Mouse (Mus musculus) heart, postnatal 14 days (tissue): ENCODE results near the gene H2-T23. TPM values are rescaled to one million over a fixed set of nuclear protein-coding genes. Genes with fewer than 3 reads are reported as not detected.
"Not testable (repeated sequence)": the region's sequence is repeated elsewhere in the genome, so short reads cannot be mapped to it uniquely, and the experiment has no call there.

ENCODE experiments used
- DNase-seq, 2 experiments: peaks; one replicate each; pipeline ENCODE4 v3.0.0; 2021 to 2022
- intact Hi-C: fragments of 180-260 bp; cut with DNase I; formaldehyde crosslinking; loops from one replicate; pipeline ENCODE4 v1.15.1; 2025
- long read RNA-seq, 2 experiments: library from polyadenylated mRNA; stranded (forward); transcript quantifications; one replicate each; pipeline ENCODE4 v2.0.0; 2021
- total RNA-seq, 2 experiments: library from RNA; stranded (reverse); gene quantifications; 2 replicates each; pipeline ENCODE4 v1.2.3; 2021

The H2-T23 gene
- 10 to 100 TPM; 23.2 to 24.0 TPM for total RNA-seq
- long read RNA-seq, experiment 1, transcript H2-T23-201 (7 exons, 1,472 nt): major isoform, 27 of 37 reads
- long read RNA-seq, experiment 1, partial matches to known transcripts: 10 of 37 reads
- long read RNA-seq, experiment 1, other reads (novel, unspliced or antisense): 0 of 37 reads
- long read RNA-seq, experiment 2, transcript H2-T23-201 (7 exons, 1,472 nt): major isoform, 28 of 35 reads
- long read RNA-seq, experiment 2, partial matches to known transcripts: 6 of 35 reads
- long read RNA-seq, experiment 2, other reads (novel, unspliced or antisense): 1 of 35 reads

DNA sequence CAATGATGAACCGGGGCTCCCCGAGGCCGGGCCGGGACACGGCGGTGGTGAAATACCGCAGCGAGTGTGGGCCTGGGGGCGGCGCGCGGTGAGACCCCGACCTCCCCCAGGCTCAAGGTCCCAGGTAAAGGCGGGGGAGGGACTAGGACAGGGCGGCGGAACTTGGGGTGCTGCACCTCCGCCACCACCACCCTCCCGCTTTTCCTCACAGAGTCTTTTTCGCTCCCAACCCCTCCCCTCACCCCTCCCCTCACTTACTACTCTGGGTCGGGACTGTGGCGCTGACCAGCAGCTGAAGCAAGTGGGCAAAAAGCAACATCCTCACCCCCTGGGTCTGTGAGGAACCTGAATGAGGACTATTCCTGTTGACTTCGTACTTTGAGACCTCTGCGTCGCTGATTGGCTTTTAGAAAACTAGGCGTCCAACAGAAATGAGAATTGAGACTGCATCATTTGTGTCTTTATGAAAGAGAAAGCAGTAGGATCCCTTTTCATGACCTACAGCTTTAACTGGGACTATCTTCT, at the start of gene H2-T23:
Gene H2-T23 (minus strand): TSS at position 505 of the 525 bp plus-strand sequence.
- intact Hi-C loops: not testable (repeated sequence)
- DNase-seq: peak; percentile 48

DNA sequence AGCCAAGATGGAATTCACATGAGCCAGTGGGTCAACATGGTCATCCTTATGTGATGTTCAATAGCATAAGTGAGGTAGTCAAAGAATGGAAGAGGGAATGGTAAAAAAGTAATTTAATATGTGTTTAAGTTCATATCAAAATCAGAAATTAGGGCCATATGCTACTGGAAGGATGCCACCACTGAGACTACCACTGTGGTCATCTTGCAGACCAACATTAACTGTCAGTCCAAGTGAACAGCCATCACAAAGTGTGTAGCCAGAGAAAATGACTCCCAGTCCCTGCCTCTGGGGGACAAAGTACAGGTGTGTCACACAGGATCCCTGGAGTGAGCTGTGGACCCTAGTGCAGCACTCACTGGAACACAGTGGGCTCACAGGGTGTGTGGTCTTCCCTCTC, 49.2 kb upstream of the H2-T23 start:
- intact Hi-C loops, DNase-seq: not testable (repeated sequence)

DNA sequence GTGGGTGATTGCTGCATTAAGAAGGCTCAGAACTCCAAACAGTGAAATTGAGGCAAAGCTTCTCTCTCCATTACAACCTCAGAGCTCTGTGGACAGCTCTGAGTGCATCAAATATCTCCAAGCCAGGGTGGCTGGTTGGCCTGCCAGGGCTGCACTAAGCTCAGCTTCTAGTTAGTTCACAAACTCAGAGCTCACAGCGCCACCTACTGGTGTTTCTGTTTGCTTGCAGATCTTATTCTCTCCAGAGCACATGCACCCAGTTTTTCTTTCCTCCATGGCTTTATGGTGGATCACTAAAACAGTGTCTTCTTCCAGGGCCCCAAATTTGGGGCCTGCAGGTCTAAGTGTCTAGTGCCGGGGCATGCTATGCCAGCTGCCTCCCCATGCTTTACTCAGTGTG, 28.2 kb upstream of the H2-T23 start:
- DNase-seq: peak; percentile 83 to 89
- intact Hi-C loops: loop anchor here (10.0 kb wide), 2 partner anchors 74 to 126 kb away; no protein-coding TSS in a partner anchor

DNA sequence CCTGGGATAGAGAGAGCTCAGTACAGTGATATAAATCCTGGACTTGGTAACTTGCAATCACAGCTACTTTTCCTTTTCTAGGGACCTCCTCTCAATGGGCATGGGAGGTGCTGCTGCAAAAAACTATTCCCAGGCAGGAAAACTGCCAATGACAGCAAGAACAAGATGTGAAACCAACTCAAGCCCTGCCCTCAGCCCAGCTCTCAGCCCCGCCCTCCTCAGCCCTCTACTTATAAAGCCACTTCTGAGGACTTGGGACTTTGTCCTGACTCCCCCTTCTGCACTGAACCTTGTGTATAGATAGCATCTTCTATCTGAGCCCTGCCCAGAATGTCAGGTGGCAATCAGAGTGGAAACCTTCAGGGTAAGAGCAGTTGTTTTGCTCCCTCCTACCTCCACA, 25.7 kb upstream of the H2-T23 start, which contains the start of gene Gm11127:
Gene Gm11127 (minus strand): TSS at position 10 of the 400 bp plus-strand sequence.
- intact Hi-C loops, DNase-seq: not testable (repeated sequence)

DNA sequence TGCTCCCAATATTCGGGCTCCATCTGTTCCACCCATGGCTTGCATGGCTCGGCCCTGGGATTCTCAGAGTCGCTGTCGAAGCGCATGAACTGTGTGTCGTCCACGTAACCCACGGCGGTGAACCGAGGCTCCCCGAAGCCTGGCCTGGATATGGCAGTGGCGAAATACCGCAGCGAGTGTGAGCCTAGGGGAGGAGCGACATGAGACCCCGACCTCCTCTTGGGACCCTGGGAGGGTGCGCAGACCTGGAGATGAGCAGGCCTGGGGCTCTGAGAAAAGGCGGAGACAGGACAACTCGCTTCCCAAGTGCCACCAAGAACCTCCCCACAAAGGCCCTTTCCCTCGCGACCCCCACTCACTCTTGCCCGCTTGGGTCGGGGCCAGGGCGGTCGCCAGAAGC, 25.3 kb upstream of the H2-T23 start:
- intact Hi-C loops, DNase-seq: not testable (repeated sequence)

DNA sequence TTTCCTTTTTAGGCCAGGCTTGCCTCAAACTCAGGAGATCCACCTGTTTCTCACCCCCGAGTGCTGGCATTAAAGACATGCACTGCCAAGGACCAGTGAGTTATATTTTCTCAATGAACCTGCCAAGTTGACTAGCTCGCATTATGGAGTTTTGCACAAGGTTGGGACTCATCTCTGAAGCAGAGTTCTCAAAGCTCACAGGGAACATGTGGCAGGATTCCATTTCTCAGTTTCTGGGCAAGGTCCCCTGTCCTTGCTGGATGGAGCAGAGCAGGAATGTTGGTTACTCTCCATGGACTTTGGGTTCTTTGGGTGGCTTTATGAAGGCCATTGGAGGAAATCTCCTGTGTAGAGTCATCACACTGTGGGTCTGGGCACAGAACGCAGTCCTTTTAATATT, 10.6 kb upstream of the H2-T23 start:
- intact Hi-C loops: no loop called here
- no peak for DNase-seq

DNA sequence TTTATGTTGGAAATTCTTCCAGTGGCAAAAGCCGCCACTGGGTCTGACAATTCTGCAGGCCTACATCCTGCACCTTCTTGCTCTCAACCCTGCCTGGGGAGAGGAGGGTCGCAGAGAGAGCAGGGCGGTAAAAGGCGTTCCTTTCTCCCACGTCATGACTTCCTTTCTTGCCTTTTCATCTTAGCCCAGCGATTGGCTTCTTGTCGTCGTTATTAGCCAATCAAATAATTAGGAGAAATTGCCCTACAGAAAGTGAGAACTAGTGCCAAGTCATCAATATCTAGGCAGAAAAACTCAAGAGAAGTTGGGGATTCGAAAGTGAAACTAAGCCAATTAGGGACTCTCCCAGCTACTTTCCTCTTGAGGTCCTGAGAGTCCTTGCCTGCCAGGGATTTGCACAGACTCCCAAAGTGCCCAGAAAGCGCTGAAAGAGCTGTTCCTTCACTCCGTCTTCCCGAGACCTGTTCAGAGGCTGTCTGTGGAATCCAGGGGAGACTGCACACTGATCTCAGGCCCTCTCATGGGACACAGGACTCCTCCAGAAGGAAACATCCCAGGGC, 10.0 kb upstream of the H2-T23 start, which contains the start of the genes H2-T22 and Gm6034:
Gene H2-T22 (minus strand): TSS at position 138 of the 560 bp plus-strand sequence.
Gene Gm6034 (plus strand): TSS at position 352 of the 560 bp plus-strand sequence.
- intact Hi-C loops: not testable (repeated sequence)
- peak; percentile 64 to 68 for DNase-seq

DNA sequence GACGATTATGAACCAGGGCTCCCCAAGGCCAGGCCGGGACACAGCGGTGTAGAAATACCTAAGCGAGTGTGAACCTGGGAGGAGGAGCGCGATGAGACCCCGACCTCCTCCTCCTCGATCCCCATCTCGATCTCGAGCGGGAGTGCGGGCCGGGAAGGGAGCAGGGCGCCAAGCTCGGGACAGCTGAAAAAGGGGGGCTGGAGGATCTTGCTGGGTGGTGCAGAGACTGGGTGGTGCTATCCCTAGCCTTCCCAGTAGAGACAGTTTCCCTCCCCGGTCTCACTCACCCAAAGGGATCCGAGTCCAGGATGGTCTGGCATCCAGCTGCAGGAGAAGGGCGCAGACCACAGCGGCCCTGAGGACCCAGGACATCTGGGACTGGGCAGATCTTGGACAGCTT, 9.4 kb upstream of the H2-T23 start:
- DNase-seq: peak; percentile 22 to 25
- intact Hi-C loops: not testable (repeated sequence)

DNA sequence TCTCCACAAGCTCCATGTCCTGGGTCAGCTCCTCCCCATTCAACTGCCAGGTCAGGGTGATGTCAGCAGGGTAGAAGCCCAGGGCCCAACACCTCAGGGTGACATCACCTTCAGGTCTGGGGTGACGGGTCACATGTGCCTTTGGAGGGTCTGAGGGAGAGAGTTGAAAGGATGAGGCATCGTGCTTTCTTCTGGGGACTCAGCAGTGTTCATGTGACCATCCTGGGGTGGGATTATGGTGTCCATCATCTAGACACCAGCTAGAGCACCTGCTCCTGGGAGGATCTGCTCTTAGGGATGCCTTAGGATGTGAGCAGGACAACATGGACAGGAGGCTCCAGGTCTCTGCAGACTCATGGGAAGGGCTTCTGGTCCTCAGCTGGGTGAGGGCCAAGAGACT, 7.9 kb upstream of the H2-T23 start:
- DNase-seq, intact Hi-C loops: not testable (repeated sequence)

DNA sequence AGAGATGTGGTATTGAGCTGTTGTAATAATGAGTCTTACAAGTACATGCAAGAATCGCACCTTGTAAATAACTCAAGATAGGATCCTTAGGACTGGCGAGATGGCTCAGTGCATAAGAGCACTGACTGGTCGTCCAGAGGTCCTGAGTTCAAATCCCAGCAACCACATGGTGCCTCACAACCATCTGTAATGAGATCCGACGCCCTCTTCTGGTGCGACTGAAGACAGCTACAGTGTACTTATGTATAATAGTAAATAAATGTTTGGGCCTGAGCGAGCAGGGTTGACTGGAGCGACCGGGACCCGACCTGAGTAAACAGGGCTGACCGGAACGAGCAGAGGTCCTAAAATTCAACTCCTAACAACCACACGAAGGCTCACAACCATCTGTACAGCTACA, 3.5 kb upstream of the H2-T23 start:
- intact Hi-C loops: not testable (repeated sequence)

DNA sequence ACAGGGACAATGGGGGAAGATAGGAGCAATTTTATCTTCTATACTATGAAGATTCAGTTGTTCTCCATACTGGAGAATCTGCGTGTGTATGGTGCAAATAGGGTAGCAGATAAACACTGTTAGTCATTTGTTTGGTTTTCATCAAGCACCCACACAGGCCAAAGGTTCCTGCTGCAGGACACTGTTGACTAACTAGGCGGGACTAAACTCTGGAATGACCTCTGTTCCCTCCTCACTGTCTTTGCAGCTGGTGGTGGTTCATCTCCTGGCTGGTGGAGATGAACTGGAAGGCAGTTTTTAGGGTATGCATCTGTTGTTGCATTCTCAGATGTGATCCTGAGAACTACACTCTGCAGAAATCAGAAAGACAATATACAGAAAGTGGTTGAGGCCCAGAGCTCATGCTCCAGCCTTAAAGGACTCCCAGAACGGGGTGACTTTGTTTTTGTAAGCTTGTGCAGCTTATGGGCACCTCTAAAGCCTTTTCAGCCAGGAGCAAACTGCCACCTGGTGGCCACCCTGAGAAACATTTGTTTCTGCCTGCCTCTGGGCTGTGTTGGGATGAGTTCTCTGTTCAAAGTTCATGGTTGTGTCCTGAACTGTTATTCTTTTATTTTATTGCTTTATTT, 2.5 kb upstream of the H2-T23 start:
- intact Hi-C loops: loop anchor here (1.0 kb wide), 1 partner anchor 38 kb away; no protein-coding TSS in a partner anchor
- peak; percentile 58 to 75 for DNase-seq

More for the DNA sequence above, 3.5 kb upstream of the H2-T23 start:
- DNase-seq: not testable (repeated sequence)

DNA sequence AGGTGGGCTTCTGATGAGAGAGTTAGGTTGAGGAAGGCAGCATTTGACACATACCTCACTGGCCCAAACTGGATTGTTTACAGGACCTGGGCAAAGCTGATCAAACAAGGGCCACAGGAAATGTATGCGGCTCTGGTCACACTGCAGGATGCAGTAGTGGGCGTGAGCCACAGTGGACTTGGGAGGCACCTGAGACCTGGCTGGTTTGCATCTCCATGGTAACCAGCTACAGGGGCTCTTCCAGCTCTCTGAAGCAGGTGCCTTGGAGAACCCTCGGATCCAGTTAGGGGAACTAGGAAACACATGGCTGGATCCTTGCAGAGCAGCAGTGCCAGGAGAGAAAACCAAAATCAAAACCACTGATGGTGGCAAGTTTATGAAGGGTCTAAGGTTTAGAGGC, 1.9 kb upstream of the H2-T23 start:
- intact Hi-C loops, DNase-seq: not testable (repeated sequence)

DNA sequence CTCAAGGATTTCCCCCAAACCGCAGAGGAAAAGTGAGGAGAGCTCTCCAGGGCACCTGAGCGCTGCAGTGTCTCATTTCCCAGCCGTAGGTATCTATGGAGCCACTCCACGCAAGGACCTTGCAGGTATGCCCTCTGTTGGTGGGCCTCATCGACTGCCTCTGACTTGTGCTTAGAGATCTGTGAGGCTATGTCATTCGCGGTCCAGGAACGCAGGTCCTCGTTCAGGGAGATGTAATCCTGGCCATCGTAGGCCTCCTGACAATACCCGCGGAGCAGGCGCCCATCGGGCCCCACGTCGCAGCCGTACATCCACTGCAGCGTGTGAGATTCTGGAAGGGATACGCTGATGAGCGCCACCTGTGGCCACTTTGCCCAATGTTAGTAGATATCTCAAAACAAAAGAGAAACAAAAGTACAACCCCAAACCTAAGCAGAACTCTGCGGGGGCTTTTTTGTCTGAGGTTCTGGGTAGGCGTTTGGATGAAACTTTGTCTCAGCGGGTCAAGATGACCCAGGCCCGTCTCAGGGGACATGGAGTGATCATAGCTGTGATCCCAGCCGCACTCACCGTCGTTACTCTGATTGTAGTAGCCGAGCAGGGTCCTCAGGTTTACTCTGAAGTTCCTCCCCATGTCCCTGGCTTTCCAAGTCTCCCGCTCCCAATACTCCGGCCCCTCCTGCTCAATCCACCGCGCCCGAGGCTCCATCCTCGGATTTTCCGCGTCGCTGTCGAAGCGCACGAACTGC, 898 bp downstream of the H2-T23 start:
- intact Hi-C loops: not testable (repeated sequence)
- DNase-seq: peak; percentile 43 to 45

DNA sequence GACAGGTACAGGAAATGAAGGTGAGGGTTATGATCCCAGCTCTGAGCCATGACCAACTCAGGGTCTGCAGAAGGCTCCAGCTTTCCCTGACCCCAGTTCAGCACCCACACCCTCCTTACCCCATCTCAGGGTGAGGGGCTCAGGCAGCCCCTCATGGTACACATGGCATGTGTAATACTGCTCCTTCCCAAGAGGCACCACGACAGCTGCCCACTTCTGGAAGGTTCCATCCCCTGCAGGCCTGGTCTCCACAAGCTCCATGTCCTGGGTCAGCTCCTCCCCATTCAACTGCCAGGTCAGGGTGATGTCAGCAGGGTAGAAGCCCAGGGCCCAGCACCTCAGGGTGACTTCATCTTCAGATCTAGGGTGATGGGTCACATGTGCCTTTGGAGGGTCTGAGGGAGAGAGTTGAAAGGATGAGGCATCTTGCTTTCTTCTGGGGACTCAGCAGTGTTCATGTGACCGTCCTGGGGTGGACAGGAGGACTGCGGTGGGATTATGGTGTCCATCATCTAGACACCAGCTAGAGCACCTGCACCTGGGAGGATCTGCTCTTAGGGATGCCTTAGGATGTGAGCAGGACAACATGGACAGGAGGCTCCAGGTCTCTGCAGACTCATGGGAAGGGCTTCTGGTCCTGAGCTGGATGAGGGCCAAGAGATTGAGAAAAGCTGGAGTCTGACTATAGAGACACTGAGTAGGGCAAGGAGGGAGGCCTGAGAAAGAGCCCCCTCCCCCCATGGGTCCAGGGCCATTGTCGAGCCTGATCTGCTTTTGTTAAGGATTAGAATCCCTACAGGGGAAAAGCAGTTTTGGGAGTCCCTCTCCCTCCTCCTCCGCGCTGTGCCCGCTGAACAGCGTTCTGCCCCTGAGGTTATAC, 1.7 kb downstream of the H2-T23 start:
- intact Hi-C loops, DNase-seq: not testable (repeated sequence)

DNA sequence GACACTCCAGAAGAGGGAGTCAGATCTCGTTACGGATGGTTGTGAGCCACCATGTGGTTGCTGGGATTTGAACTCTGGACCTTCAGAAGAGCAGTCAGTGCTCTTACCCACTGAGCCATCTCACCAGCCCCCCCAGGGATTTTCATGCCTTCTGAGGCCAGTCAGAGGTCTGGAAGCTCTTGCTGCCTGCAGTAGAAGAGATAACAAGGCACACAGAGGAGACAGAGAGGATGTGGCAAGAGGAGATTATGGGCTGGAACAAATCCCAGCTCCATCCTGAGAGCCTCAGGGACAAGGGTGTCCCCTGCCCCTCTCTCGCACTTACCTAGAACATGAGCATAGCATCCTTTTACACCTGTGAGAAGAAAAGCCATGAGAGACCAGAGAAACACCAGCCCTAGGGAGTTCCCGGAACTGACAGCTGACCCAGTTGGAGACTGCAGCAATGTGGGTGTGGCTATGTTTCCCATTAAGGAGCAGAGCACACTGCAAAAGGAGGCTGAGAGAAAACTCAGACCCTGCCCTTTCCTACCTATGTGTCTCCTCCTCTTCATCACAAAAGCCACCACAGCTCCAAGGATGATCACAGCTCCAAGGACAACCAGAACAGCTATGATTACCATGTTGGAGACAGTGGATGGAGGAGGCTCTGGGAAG, 2.5 kb downstream of the H2-T23 start:
- DNase-seq, intact Hi-C loops: not testable (repeated sequence)

DNA sequence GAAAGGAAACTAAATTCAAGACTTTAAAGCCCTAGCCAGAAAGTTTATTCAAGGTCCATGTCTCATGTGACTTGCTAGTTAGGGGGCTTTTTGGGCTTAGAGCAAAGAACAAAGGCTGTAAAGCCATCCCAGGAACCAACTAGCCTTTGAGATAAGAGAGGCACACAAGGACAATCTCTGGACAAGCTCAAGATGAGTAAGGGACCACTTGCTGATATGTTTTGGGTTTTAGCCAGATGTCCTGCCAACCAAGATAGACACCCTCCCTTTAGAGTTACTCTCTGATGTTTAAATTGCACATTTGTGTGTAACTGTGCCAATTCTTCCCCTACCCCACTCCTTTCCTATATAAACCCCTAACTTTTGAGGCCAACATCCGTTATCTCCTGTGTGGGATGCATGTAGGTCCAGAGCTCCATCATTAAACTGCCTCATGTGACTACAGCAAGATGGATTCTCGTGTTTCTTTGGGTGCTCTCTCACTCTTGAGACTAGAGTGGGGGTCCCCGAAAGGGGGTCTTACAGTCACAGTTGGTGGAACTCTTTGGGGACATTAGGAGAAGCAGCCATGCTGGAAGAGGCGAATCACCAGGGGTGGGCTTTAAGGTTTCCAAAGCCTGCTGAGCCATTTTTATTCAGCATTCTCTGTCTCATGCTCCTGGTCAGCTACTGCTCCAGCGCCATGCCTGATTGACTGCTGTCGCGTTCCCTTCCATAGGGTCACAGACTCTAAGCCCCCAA, 3.6 kb downstream of the H2-T23 start:
- no peak for DNase-seq
- intact Hi-C loops: no loop called here

DNA sequence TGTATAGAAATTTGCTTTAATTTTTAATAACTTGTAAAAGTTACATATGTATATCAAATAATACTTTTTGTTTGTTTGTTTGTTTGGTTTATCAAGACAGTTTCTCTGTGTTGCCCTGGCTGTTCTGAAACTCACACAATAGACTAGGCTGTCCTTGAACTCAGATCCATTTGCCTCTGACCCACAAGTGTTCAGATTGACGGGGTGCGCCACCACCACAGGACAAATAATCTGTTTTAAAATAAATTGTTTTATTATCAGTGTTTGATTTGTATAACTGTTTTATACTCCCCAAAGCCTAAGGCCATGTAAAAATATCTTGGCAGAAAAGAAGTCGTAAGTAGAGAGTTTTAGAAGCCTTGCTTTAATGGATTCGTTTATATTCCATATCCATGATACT, 5.0 kb downstream of the H2-T23 start:
- intact Hi-C loops: no loop called here
- DNase-seq: no peak

DNA sequence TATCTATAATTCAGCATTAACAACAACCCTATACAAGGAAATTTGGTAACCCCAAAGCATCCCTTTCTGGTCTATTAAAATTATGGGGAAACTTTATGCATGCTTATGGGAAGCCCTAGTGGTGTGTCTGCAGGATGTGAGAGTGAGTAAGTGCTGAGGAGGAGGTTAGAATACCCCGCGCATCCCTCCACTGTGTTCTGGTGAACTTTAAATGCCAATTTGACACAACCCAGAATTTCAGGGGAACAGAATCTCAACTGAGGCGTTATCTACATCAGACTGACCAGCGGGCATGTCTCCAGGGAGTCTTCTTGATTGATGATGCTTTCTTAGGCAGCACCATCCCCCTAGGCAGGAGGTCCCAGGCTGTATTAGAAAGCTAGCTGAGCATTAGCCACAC, 6.8 kb downstream of the H2-T23 start:
- no peak for DNase-seq
- intact Hi-C loops: no loop called here
